Mouse (Mus musculus): ENCODE measurements at regions not wholly inside any gene's neighbourhood (a gene's known extent, or its start where the extent isn't known, plus 50 kb on each side); places are given as distances from the start of the nearest gene placed in this dataset.

GRCm38 (mm10) chrX:158627390-158627789, 582.7 kb upstream of the Rps6ka3 start:
- TF ChIP-seq CTCF (IDR thresholded peaks at IDR 0.05; ENCODE audit: low read depth): no peak
- no peak overlapping the region for H3K27ac ChIP-seq
- 67% methylated on average over 3 of the region's 3 CpGs for whole genome bisulfite sequencing
- no peaks in the 10 kb centered on the region for H3K4me1 ChIP-seq (ENCODE audit: insufficient read depth, low read length)
- H3K36me3 ChIP-seq (ENCODE audit: insufficient read depth, low read length): no peaks in the 10 kb centered on the region
- H3K4me2 ChIP-seq (ENCODE audit: low read depth, low read length): no peak overlapping the region
- ATAC-seq (no peak), DNase-seq (ENCODE audit: low spot score) (no peak)
- 0 out of 2 replicates have a peak, but pooled peaks cover 6% of the 10 kb centered on the region for H3K27me3 ChIP-seq (ENCODE audit: insufficient read depth, low read length)
- no peaks in the 10 kb centered on the region for H3K9me3 ChIP-seq (ENCODE audit: low read length)
- H3K9ac ChIP-seq (replicated peaks; ENCODE audit: low read length): no peak overlapping the region
- H3K4me3 ChIP-seq (ENCODE audit: low read length): no peak overlapping the region

- no peak for DNase-seq (ENCODE audit: low spot score)
- Histone ChIP-seq H3K9me3 (ENCODE audit: low read length) (no peaks in the 10 kb centered on the region), H3K9ac (replicated peaks; ENCODE audit: low read length) (no peak overlapping the region), H3K4me1 (ENCODE audit: insufficient read depth, low read length) (no peaks in the 10 kb centered on the region), H3K27me3 (ENCODE audit: insufficient read depth, low read length) (0 out of 2 replicates have a peak, but pooled peaks cover 3% of the 10 kb centered on the region), H3K4me2 (ENCODE audit: low read depth, low read length) (no peak overlapping the region), H3K36me3 (ENCODE audit: insufficient read depth, low read length) (no peaks in the 10 kb centered on the region), H3K4me3 (ENCODE audit: low read length) (no peak overlapping the region), H3K27ac (no peak overlapping the region)
- no peak for TF ChIP-seq CTCF (IDR thresholded peaks at IDR 0.05; ENCODE audit: low read depth)
- 81% methylated on average over 1 of the region's 1 CpGs for WGBS
- no peak for ATAC-seq
These were observed 577.7 kb upstream of the Rps6ka3 start for GRCm38 (mm10) chrX:158632406-158632805.

GRCm38 (mm10) chrX:158652226-158652625, 557.9 kb upstream of the Rps6ka3 start:
- TF ChIP-seq CTCF (IDR thresholded peaks at IDR 0.05; ENCODE audit: low read depth): no peak
- Histone ChIP-seq H3K9ac (replicated peaks; ENCODE audit: low read length) (no peak overlapping the region), H3K4me3 (ENCODE audit: low read length) (no peak overlapping the region), H3K4me1 (ENCODE audit: insufficient read depth, low read length) (no peaks in the 10 kb centered on the region), H3K27me3 (ENCODE audit: insufficient read depth, low read length) (no peaks in the 10 kb centered on the region), H3K9me3 (ENCODE audit: low read length) (no peaks in the 10 kb centered on the region), H3K4me2 (ENCODE audit: low read depth, low read length) (no peak overlapping the region), H3K36me3 (ENCODE audit: insufficient read depth, low read length) (no peaks in the 10 kb centered on the region), H3K27ac (no peak overlapping the region)
- peak; percentile 65 for DNase-seq (ENCODE audit: low spot score)
- ATAC-seq: peak; percentile 79
- 64% methylated on average over 4 of the region's 4 CpGs for WGBS

- Histone ChIP-seq H3K9ac (replicated peaks; ENCODE audit: low read length) (no peak overlapping the region), H3K4me1 (ENCODE audit: insufficient read depth, low read length) (no peaks in the 10 kb centered on the region), H3K27me3 (ENCODE audit: insufficient read depth, low read length) (no peaks in the 10 kb centered on the region), H3K4me3 (ENCODE audit: low read length) (no peak overlapping the region), H3K9me3 (ENCODE audit: low read length) (no peaks in the 10 kb centered on the region), H3K4me2 (ENCODE audit: low read depth, low read length) (no peak overlapping the region), H3K36me3 (ENCODE audit: insufficient read depth, low read length) (no peaks in the 10 kb centered on the region), H3K27ac (no peak overlapping the region)
- DNase-seq (ENCODE audit: low spot score): no peak
- ATAC-seq: no peak
- 57% methylated on average over 4 of the region's 4 CpGs for WGBS
- no peak for TF ChIP-seq CTCF (IDR thresholded peaks at IDR 0.05; ENCODE audit: low read depth)
These were observed 553.9 kb upstream of the Rps6ka3 start for GRCm38 (mm10) chrX:158656188-158656587.

- H3K4me3 ChIP-seq (ENCODE audit: low read length): no peak overlapping the region
- WGBS: 86% methylated on average over 1 of the region's 1 CpGs
- H3K4me1 ChIP-seq (ENCODE audit: insufficient read depth, low read length): no peaks in the 10 kb centered on the region
- H3K4me2 ChIP-seq (ENCODE audit: low read depth, low read length): no peak overlapping the region
- ATAC-seq (no peak), DNase-seq (ENCODE audit: low spot score) (no peak)
- no peaks in the 10 kb centered on the region for H3K27me3 ChIP-seq (ENCODE audit: insufficient read depth, low read length)
- no peak overlapping the region for H3K9ac ChIP-seq (replicated peaks; ENCODE audit: low read length)
- H3K36me3 ChIP-seq (ENCODE audit: insufficient read depth, low read length): no peaks in the 10 kb centered on the region
- no peak for TF ChIP-seq CTCF (IDR thresholded peaks at IDR 0.05; ENCODE audit: low read depth)
- H3K27ac ChIP-seq: no peak overlapping the region
- no peaks in the 10 kb centered on the region for H3K9me3 ChIP-seq (ENCODE audit: low read length)
These were observed 515.9 kb upstream of the Rps6ka3 start for GRCm38 (mm10) chrX:158694191-158694590.

GRCm38 (mm10) chrX:158703411-158703810, 506.7 kb upstream of the Rps6ka3 start:
- Histone ChIP-seq H3K9me3 (ENCODE audit: low read length) (no peaks in the 10 kb centered on the region), H3K27ac (no peak overlapping the region), H3K36me3 (ENCODE audit: insufficient read depth, low read length) (no peaks in the 10 kb centered on the region), H3K4me3 (ENCODE audit: low read length) (no peak overlapping the region), H3K27me3 (ENCODE audit: insufficient read depth, low read length) (no peaks in the 10 kb centered on the region), H3K4me2 (ENCODE audit: low read depth, low read length) (no peak overlapping the region), H3K4me1 (ENCODE audit: insufficient read depth, low read length) (no peaks in the 10 kb centered on the region), H3K9ac (replicated peaks; ENCODE audit: low read length) (no peak overlapping the region)
- DNase-seq (ENCODE audit: low spot score) (peak; percentile 4), ATAC-seq (no peak)
- no peak for TF ChIP-seq CTCF (IDR thresholded peaks at IDR 0.05; ENCODE audit: low read depth)
- WGBS: 68% methylated on average over 3 of the region's 3 CpGs

GRCm38 (mm10) chrX:158709811-158710210, 500.3 kb upstream of the Rps6ka3 start:
- Histone ChIP-seq H3K27ac (no peak overlapping the region), H3K36me3 (ENCODE audit: insufficient read depth, low read length) (no peaks in the 10 kb centered on the region), H3K27me3 (ENCODE audit: insufficient read depth, low read length) (no peaks in the 10 kb centered on the region), H3K9me3 (ENCODE audit: low read length) (no peaks in the 10 kb centered on the region), H3K4me3 (ENCODE audit: low read length) (no peak overlapping the region), H3K4me1 (ENCODE audit: insufficient read depth, low read length) (no peaks in the 10 kb centered on the region), H3K4me2 (ENCODE audit: low read depth, low read length) (no peak overlapping the region), H3K9ac (replicated peaks; ENCODE audit: low read length) (no peak overlapping the region)
- 70% methylated on average over 3 of the region's 3 CpGs for WGBS
- ATAC-seq (no peak), DNase-seq (ENCODE audit: low spot score) (no peak)
- no peak for TF ChIP-seq CTCF (IDR thresholded peaks at IDR 0.05; ENCODE audit: low read depth)
